Mouse (Mus musculus) cerebellum, postnatal 36 days (tissue): Measurements from ENCODE around the gene Gm8180.
"Not testable (repeated sequence)": the region's sequence is repeated elsewhere in the genome, so short reads cannot be mapped to it uniquely, and the experiment has no call there.

Experiments used
- DNase-seq, 2 experiments: peaks; one replicate each; pipeline ENCODE4 v3.0.0; 2021 to 2022; ENCODE audit warnings: mixed read lengths in 2 of 2

Gm8180 gene

GRCm38 (mm10) chr14:43784645-43785044 lies at the start of gene Gm8180:
Gene Gm8180, minus strand, starts transcription at chr14:43784745.
- DNase-seq, result not testable (repeated sequence)

DNA sequence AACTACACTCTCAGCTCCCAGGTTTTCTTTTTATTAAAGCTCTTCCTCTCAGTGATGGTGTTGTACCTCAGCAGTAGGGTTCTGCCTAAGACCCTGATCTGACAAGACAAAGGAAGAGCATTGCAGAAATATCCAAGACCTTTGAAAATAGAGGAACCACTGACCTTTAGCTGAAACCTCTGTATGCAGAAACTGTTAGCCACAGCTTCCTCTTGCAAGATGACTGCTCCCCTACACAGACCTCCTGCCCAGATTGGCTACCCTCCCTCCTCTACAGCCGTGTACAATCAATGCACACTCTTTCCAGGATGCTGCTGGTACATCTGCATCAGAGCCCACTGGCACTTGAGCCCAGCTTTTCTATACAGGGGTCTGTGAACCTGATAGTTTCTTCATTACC lies 45.8 kb upstream of the Gm8180 start:
- not testable (repeated sequence) for DNase-seq

- DNase-seq, result not testable (repeated sequence)
Observed at GRCm38 (mm10) chr14:43824176-43824575, 39.6 kb upstream of the Gm8180 start.

GRCm38 (mm10) chr14:43821869-43822268 lies 37.3 kb upstream of the Gm8180 start:
- not testable (repeated sequence) for DNase-seq

DNA sequence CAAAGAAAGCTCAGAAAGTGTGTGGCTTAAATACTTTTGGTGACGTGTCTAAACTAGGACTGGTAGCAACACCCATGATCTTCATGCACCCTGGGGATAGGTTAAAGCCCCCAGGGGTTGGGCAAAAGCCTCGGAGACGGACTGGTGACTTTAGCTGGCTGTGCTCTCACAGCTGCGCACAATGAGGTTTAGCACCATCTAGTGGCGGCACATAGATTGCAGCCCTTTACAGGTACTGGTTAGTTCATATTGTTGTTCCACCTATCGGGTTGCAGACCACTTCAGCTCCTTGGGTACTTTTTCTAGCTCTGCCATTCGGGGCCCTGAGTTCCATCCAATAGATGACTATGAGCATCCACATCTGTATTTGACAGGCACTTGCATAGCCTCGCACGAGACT lies 27.9 kb upstream of the Gm8180 start:
- peak; percentile 4 to 13 for DNase-seq

- not testable (repeated sequence) for DNase-seq
Observed at GRCm38 (mm10) chr14:43808142-43808541, 23.6 kb upstream of the Gm8180 start.

GRCm38 (mm10) chr14:43804435-43804834 lies 19.9 kb upstream of the Gm8180 start:
- not testable (repeated sequence) for DNase-seq

GRCm38 (mm10) chr14:43796905-43797470 lies 12.4 kb upstream of the Gm8180 start:
- DNase-seq, result not testable (repeated sequence)

DNA sequence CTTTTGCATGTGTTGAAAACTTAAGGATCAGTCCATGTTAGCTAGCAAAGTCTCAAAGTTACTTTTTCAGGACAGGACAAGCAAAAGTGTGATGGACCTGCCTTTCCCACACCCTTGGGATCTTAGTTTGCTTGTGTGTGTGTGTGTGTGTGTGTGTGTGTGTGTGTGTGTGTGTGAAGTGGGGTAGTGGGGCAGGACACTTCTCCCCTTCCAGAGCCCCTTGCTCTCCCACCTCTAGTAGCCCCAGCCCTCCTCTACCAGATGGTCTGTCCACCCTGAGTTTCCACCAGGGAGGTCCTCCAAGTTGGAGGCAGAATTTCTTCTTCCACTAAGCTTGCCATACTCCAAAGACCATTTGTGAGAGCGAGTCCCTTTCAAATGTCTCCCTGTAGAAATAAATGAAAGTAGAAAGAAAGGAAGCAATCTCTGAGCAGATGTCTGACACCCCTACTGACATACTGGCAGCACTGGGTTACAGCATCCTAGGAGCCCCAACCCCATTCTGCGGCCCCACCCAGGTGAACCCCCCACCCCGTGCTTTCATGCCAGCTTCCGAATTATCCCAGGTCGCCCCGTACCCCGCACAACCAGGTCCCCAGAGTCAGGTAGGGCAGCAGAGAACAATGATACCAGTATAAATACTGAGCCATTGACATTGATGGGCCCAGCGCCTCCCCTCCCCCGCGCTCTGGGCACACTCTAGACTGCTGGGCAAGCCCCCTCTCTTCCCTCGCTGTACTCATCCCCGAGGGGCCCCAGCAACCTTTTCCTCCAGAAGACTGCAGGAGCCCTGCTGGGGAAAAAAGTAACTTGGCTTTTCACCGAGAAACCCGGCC lies 11.7 kb upstream of the Gm8180 start:
- no peak for DNase-seq

- not testable (repeated sequence) for DNase-seq
Observed at GRCm38 (mm10) chr14:43793811-43794210, 9.3 kb upstream of the Gm8180 start.

DNA sequence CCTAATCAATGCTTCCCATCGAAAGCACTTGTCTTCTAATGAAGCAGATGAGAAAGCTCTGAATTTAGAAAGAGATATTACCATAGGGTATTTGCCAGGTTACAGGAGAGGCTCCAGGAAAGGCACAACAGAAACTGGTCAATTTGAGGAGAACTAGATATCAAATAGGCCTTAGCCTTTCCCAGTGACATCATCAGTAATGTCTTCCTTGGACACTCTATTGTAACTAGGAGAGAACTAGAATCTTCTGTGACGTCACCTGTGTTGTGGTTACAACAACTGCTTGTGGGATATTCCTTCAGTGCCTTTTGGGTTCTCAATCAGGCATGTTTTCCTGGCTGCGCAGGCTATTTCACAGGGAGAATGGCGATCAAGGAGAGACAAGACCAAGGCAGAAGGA lies 37.0 kb downstream of the Gm8180 start, which contains the start of gene Gm6526:
Gm6526 (plus strand) TSS at position 301 of the 400 bp plus-strand sequence.
- not testable (repeated sequence) for DNase-seq
